Mouse (Mus musculus) liver, embryonic 15.5 days (tissue): ENCODE data around the gene Hoxb6. TPM values are rescaled to one million over a fixed set of nuclear protein-coding genes. Genes with fewer than 3 reads are reported as not detected.

Experiments
- microRNA counts: library from miRNA; unstranded; fragments of <30 nt; microRNA quantifications from one replicate; lab custom pipeline; 2016
- microRNA-seq: library from miRNA; unstranded; fragments of <30 nt; microRNA quantifications from one replicate; pipeline ENCODE4, GENCODE M21; 2016
- polyA plus RNA-seq: library from polyadenylated mRNA; unstranded; fragments of >200 nt; fragmentation: Nextera tagmentation; extraction: Ambion mirVana; gene quantifications from 2 replicates; pipeline ENCODE4 v1.2.1, GENCODE M21; 2015

The Hoxb6 gene
- polyA plus RNA-seq, 1 experiment from 2014 or later, result 0.06 TPM

MicroRNA genes within 50 kb of the gene (microRNA counts, 519-probe panel; counts per million panel counts)
- microRNA mmu-miR-10a (lab: Ali Mortazavi, UCI) (2,861 counts per million, percentile 57 among the panel's probes with 10 or more counts), microRNA mmu-miR-196a (lab: Ali Mortazavi, UCI) (not detected)

Small RNA genes within 50 kb of the gene (microRNA-seq; reads per million reads assigned to microRNA genes)
- 7,414 reads per million, percentile 92 among the genes with 10 or more reads in this experiment for gene Mir10a
- not detected for gene Mir196a-1

Other genes with a start within 250 kb of the Hoxb6 start
- 14.4 and 16.5 TPM in 2 replicates for gene Ube2z, start 227.1 kb upstream of the Hoxb6 start, polyA plus RNA-seq
- 466 and 500 TPM in 2 replicates for gene Atp5g1, start 216.8 kb upstream of the Hoxb6 start, polyA plus RNA-seq
- gene Calcoco2, start 180.5 kb upstream of the Hoxb6 start, polyA plus RNA-seq, result not detected in 2 replicates
- gene Ttll6, start 158.7 kb upstream of the Hoxb6 start, polyA plus RNA-seq, result not detected in 2 replicates
- gene Hoxb13, start 98.2 kb upstream of the Hoxb6 start, polyA plus RNA-seq, result not detected in 2 replicates
- gene Hoxb9, start 21.0 kb upstream of the Hoxb6 start, polyA plus RNA-seq, result not detected in 2 replicates
- gene Hoxb8, start 10.6 kb upstream of the Hoxb6 start, polyA plus RNA-seq, result not detected in 2 replicates
- gene Hoxb7, start 5.9 kb upstream of the Hoxb6 start, polyA plus RNA-seq, result 0.15 and 0.24 TPM in 2 replicates
- 0.30 and 0.37 TPM in 2 replicates for gene Hoxb5, start 10.9 kb downstream of the Hoxb6 start, polyA plus RNA-seq
- gene Hoxb4, start 25.8 kb downstream of the Hoxb6 start, polyA plus RNA-seq, result 0.10 TPM in 2 replicates
- 0.05 and 0.26 TPM in 2 replicates for gene Hoxb3, start 30.9 kb downstream of the Hoxb6 start, polyA plus RNA-seq
- gene Hoxb2, start 58.0 kb downstream of the Hoxb6 start, polyA plus RNA-seq, result 0.75 and 1.1 TPM in 2 replicates
- gene Hoxb1, start 73.3 kb downstream of the Hoxb6 start, polyA plus RNA-seq, result not detected in 2 replicates
- 0.20 TPM in 2 replicates for gene Skap1, start 172.1 kb downstream of the Hoxb6 start, polyA plus RNA-seq